Mouse (Mus musculus): ENCODE measurements around the gene Col6a3. TPM values are rescaled to one million over a fixed set of nuclear protein-coding genes. Genes with fewer than 3 reads are reported as not detected.

Col6a3 gene
- total and polyA plus RNA-seq, 3 experiments = 0.25 TPM; not detected in 2

DNA sequence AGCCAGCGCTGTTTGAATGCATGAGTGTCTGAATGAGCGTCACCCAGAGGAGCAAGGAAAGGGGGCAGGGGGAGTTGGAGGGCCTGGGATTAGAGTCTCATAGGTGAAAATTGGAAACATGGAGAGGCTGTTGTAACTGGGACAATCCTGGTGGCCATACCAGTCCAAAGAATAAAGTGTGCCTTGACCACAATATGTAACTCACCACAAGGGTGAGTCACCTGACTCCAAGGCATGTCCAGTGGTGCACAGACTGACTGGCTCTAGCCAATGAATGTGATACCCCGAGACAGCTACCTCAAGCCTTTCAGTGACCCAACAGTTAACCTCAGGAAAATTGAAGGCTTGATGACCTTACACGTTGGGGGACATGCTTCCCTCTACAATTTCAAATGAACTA is 40.7 kb downstream of the Col6a3 start:
- TF ChIP-seq CTCF (conservative IDR thresholded peaks at IDR 0.05 in 1 of 2, IDR thresholded peaks at IDR 0.05 in 1 of 2; ENCODE audit: low read depth in 2 of 2, low read length in 2 of 2) (no peak), KAT2A (IDR thresholded peaks at IDR 0.05; ENCODE audit: insufficient replicate concordance, low read length) (no peak), USF2 (conservative IDR thresholded peaks at IDR 0.05; ENCODE audit: low read depth, low read length) (no peak), CHD1 (IDR thresholded peaks at IDR 0.05; ENCODE audit: low read depth, low read length) (no peak), USF1 (IDR thresholded peaks at IDR 0.05; ENCODE audit: low read depth, low read length) (no peak)
- dilution Hi-C loops (cut with MboI; ENCODE audit: extremely low pct_ligation_motif_present, extremely low pct_unique_long_range_greater_than_20kb, low sequenced_read_pairs) (no loop called here), in situ Hi-C loops (cut with MboI; ENCODE audit: low pct_ligation_motif_present, low pct_unique_long_range_greater_than_20kb, low sequenced_read_pairs) (no loop called here)
- no peaks in the 10 kb centered on the region for H3K9me3 ChIP-seq (replicated peaks; ENCODE audit: low read length)
- H3K4me2 ChIP-seq (ENCODE audit: insufficient read depth, low read depth, poor library complexity, severe bottlenecking) = no peak overlapping the region
- no peaks in the 10 kb centered on the region for H3K79me2 ChIP-seq (replicated peaks; ENCODE audit: control insufficient read depth, extremely low read depth, insufficient read depth, poor library complexity, severe bottlenecking)
- H3K27ac ChIP-seq (ENCODE audit: insufficient read depth, low read depth) = no peak overlapping the region
- H3K36me3 ChIP-seq (replicated peaks in 1 of 2; ENCODE audit: control insufficient read depth in 1 of 2, insufficient read depth in 1 of 2, low read length in 1 of 2) = no peaks in the 10 kb centered on the region
- H3K4me1 ChIP-seq (ENCODE audit: control insufficient read depth in 1 of 2, insufficient read depth in 2 of 2) = no peaks in the 10 kb centered on the region
- H3K9ac ChIP-seq (ENCODE audit: insufficient read depth, low read depth) = no peak overlapping the region
- DNase-seq (ENCODE audit: extremely low read depth) = no peak
- no peak overlapping the region for H3K4me3 ChIP-seq (replicated peaks in 1 of 3; ENCODE audit: low read depth in 2 of 3, low read length in 2 of 3, poor library complexity in 1 of 3)
- peaks cover 68% of the 10 kb centered on the region for H3K27me3 ChIP-seq (replicated peaks)

DNA sequence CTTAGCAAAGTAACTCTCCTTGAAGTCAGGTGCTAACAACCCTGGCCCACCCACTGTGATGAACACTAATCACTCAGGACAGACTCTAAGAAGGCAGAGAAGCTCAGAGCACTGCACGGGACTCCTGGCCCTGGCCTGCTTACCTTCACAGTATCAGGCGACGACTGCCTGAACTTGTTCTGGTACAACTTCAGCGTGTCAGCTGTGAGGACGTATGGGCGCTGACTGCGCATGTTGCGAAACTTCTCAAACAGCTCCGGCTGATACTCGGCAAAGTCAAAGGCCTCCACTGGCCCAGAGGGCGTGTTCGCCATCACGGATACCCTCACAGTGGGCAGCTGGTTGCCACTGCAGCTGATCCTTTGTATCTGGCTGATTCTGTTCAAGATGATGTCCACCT is 42.7 kb downstream of the Col6a3 start:
- dilution Hi-C loops (cut with MboI; ENCODE audit: extremely low pct_ligation_motif_present, extremely low pct_unique_long_range_greater_than_20kb, low sequenced_read_pairs) (no loop called here), in situ Hi-C loops (cut with MboI; ENCODE audit: low pct_ligation_motif_present, low pct_unique_long_range_greater_than_20kb, low sequenced_read_pairs) (no loop called here)
- Histone ChIP-seq H3K4me3 (replicated peaks in 1 of 3; ENCODE audit: low read depth in 2 of 3, low read length in 2 of 3, poor library complexity in 1 of 3) (no peak overlapping the region), H3K4me1 (ENCODE audit: control insufficient read depth in 1 of 2, insufficient read depth in 2 of 2) (no peaks in the 10 kb centered on the region), H3K9ac (ENCODE audit: insufficient read depth, low read depth) (no peak overlapping the region), H3K36me3 (replicated peaks in 1 of 2; ENCODE audit: control insufficient read depth in 1 of 2, insufficient read depth in 1 of 2, low read length in 1 of 2) (no peaks in the 10 kb centered on the region), H3K79me2 (replicated peaks; ENCODE audit: control insufficient read depth, extremely low read depth, insufficient read depth, poor library complexity, severe bottlenecking) (no peaks in the 10 kb centered on the region), H3K27ac (ENCODE audit: insufficient read depth, low read depth) (no peak overlapping the region), H3K9me3 (replicated peaks; ENCODE audit: low read length) (no peaks in the 10 kb centered on the region), H3K4me2 (ENCODE audit: insufficient read depth, low read depth, poor library complexity, severe bottlenecking) (no peak overlapping the region), H3K27me3 (replicated peaks) (peaks cover 69% of the 10 kb centered on the region)
- no peak for DNase-seq (ENCODE audit: extremely low read depth)
- TF ChIP-seq RCOR1 (conservative IDR thresholded peaks at IDR 0.05; ENCODE audit: low read depth, low read length) (no peak), TBP (conservative IDR thresholded peaks at IDR 0.05; ENCODE audit: low read depth, low read length) (no peak), ZMIZ1 (IDR thresholded peaks at IDR 0.05; ENCODE audit: low read depth, low read length) (no peak), MAX (IDR thresholded peaks at IDR 0.05; ENCODE audit: low read length) (no peak), USF1 (IDR thresholded peaks at IDR 0.05; ENCODE audit: low read depth, low read length) (no peak), BHLHE40 (IDR thresholded peaks at IDR 0.05; ENCODE audit: low read depth, low read length) (no peak), MEF2A (IDR thresholded peaks at IDR 0.05; ENCODE audit: borderline replicate concordance, low read depth, low read length) (no peak), MAFK (IDR thresholded peaks at IDR 0.05; ENCODE audit: insufficient replicate concordance, low read length) (no peak), JUND (conservative IDR thresholded peaks at IDR 0.05; ENCODE audit: low read depth, low read length) (no peak), IRF4 (IDR thresholded peaks at IDR 0.05; ENCODE audit: low read depth, low read length) (no peak), USF2 (conservative IDR thresholded peaks at IDR 0.05; ENCODE audit: low read depth, low read length) (no peak), ZC3H11A (IDR thresholded peaks at IDR 0.05; ENCODE audit: low read depth, low read length) (no peak), SIN3A (IDR thresholded peaks at IDR 0.05; ENCODE audit: low read length) (no peak), E2F4 (IDR thresholded peaks at IDR 0.05; ENCODE audit: insufficient replicate concordance, low read depth, low read length) (no peak), MAZ (IDR thresholded peaks at IDR 0.05; ENCODE audit: low read depth, low read length) (no peak), EP300 (IDR thresholded peaks at IDR 0.05; ENCODE audit: low read length) (no peak), NELFE (IDR thresholded peaks at IDR 0.05; ENCODE audit: low read depth, low read length) (no peak), ZNF384 (IDR thresholded peaks at IDR 0.05; ENCODE audit: low read depth, low read length) (no peak), NRF1 (IDR thresholded peaks at IDR 0.05; ENCODE audit: low read depth, low read length) (no peak), PAX5 (IDR thresholded peaks at IDR 0.05; ENCODE audit: low read length) (no peak)
